Mouse (Mus musculus) CH12.LX (cell line): ENCODE data around the gene Asap2. TPM values are rescaled to one million over a fixed set of nuclear protein-coding genes. Genes with fewer than 3 reads are reported as not detected.

Experiments
- DNase-seq: peaks from one replicate; pipeline ENCODE4 v3.0.0-alpha.2; 2013; ENCODE audit errors: extremely low read depth
- H3K27ac ChIP-seq: 2 replicates; pipeline ENCODE4 v1.5.1; 2012; ENCODE audit warnings: low read depth, mild to moderate bottlenecking, control low read depth, moderate library complexity; ENCODE audit not compliant: insufficient read depth
- H3K27me3 ChIP-seq: replicated peaks from 2 replicates; pipeline ENCODE3; 2012; ENCODE audit warnings: inconsistent platforms
- H3K36me3 ChIP-seq, 2 experiments: replicated peaks in 1 of 2; 2 replicates each; pipeline versions ENCODE3 to v1.6.1; 2012; ENCODE audit warnings: inconsistent platforms in 1 of 2, low read length in 1 of 2, mild to moderate bottlenecking in 1 of 2, mixed read lengths in 1 of 2, moderate library complexity in 1 of 2; ENCODE audit not compliant: control insufficient read depth in 1 of 2, insufficient read depth in 1 of 2
- H3K4me1 ChIP-seq, 2 experiments: 2 replicates each; pipeline ENCODE4 v1.6.1; 2012; ENCODE audit warnings: inconsistent platforms in 1 of 2, moderate library complexity in 1 of 2; ENCODE audit not compliant: insufficient read depth in 2 of 2, control insufficient read depth in 1 of 2
- H3K4me2 ChIP-seq: 2 replicates; pipeline ENCODE4 v1.6.1; 2012; ENCODE audit warnings: low read depth, mild to moderate bottlenecking, control low read depth; ENCODE audit not compliant: poor library complexity, insufficient read depth, severe bottlenecking
- H3K4me3 ChIP-seq, 3 experiments: fragments of 150-350 bp in 1 of 3; sonication (generic) in 1 of 3; replicated peaks in 1 of 3; 2 replicates each; pipeline versions ENCODE3 to v1.5.1; 2011 to 2012; ENCODE audit warnings: low read depth in 2 of 3, low read length in 2 of 3, mild to moderate bottlenecking in 2 of 3, moderate library complexity in 2 of 3, control low read depth in 1 of 3, improper control_type of control experiment in 1 of 3, inconsistent platforms in 1 of 3, mixed read lengths in 1 of 3; ENCODE audit not compliant: poor library complexity in 1 of 3
- H3K79me2 ChIP-seq: replicated peaks from 2 replicates; pipeline ENCODE4 v1.6.1; 2012; ENCODE audit warnings: mild to moderate bottlenecking, moderate library complexity; ENCODE audit not compliant: control insufficient read depth, poor library complexity, insufficient read depth, severe bottlenecking; ENCODE audit errors: extremely low read depth
- H3K9ac ChIP-seq: 2 replicates; pipeline ENCODE4 v1.6.1; 2012; ENCODE audit warnings: low read depth, mild to moderate bottlenecking, control low read depth, moderate library complexity; ENCODE audit not compliant: insufficient read depth
- H3K9me3 ChIP-seq: replicated peaks from 2 replicates; pipeline ENCODE3; 2012; ENCODE audit warnings: low read length, inconsistent platforms, mixed read lengths
- CHD2 ChIP-seq: IDR thresholded peaks from 2 replicates; pipeline ENCODE4 v1.6.1; 2011; ENCODE audit warnings: low read length, improper control_type of control experiment
- CTCF ChIP-seq, 2 experiments: IDR thresholded peaks in 1 of 2; conservative IDR thresholded peaks in 1 of 2; 2 replicates each; pipeline ENCODE4 v1.5.1; 2011 to 2012; ENCODE audit warnings: low read depth in 2 of 2, low read length in 2 of 2, improper control_type of control experiment in 1 of 2, inconsistent platforms in 1 of 2, mild to moderate bottlenecking in 1 of 2, moderate library complexity in 1 of 2
- EP300 ChIP-seq: IDR thresholded peaks from 2 replicates; pipeline ENCODE4 v1.6.1; 2011; ENCODE audit warnings: low read length, improper control_type of control experiment
- GABPA ChIP-seq: IDR thresholded peaks from 2 replicates; pipeline ENCODE4 v1.6.1; 2012; ENCODE audit warnings: low read depth, low read length, improper control_type of control experiment, inconsistent platforms; ENCODE audit not compliant: insufficient replicate concordance
- HCFC1 ChIP-seq: IDR thresholded peaks from 2 replicates; pipeline ENCODE4 v1.6.1; 2012; ENCODE audit warnings: low read depth, mild to moderate bottlenecking, inconsistent platforms, low read length, improper control_type of control experiment
- IRF4 ChIP-seq: IDR thresholded peaks from 2 replicates; pipeline ENCODE4 v1.6.1; 2014; ENCODE audit warnings: low read depth, mild to moderate bottlenecking, inconsistent platforms, low read length, improper control_type of control experiment
- JUN ChIP-seq: IDR thresholded peaks from 2 replicates; pipeline ENCODE4 v1.6.1; 2011; ENCODE audit warnings: low read depth, mild to moderate bottlenecking, low read length, improper control_type of control experiment, moderate library complexity; ENCODE audit not compliant: insufficient read depth
- MEF2A ChIP-seq: IDR thresholded peaks from 2 replicates; pipeline ENCODE4 v1.6.1; 2014; ENCODE audit warnings: low read depth, mild to moderate bottlenecking, inconsistent platforms, low read length, improper control_type of control experiment, borderline replicate concordance
- MXI1 ChIP-seq: IDR thresholded peaks from 2 replicates; pipeline ENCODE4 v1.6.1; 2011; ENCODE audit warnings: mild to moderate bottlenecking, low read depth, low read length, improper control_type of control experiment
- MYC ChIP-seq: IDR thresholded peaks from 2 replicates; pipeline ENCODE4 v1.6.1; 2011; ENCODE audit warnings: low read depth, mild to moderate bottlenecking, improper control_type of control experiment, low read length
- PAX5 ChIP-seq: IDR thresholded peaks from 2 replicates; pipeline ENCODE4 v1.6.1; 2012; ENCODE audit warnings: low read length, inconsistent platforms, mixed read lengths
- POLR2AphosphoS2 ChIP-seq: IDR thresholded peaks from 2 replicates; pipeline ENCODE4 v1.6.1; 2011; ENCODE audit warnings: low read depth, low read length, improper control_type of control experiment
- RAD21 ChIP-seq: IDR thresholded peaks from 2 replicates; pipeline ENCODE4 v1.6.1; 2011; ENCODE audit warnings: low read depth, mild to moderate bottlenecking, low read length, improper control_type of control experiment, moderate library complexity
- SMC3 ChIP-seq: IDR thresholded peaks from 2 replicates; pipeline ENCODE4 v1.6.1; 2011; ENCODE audit warnings: low read depth, low read length, improper control_type of control experiment
- TBP ChIP-seq: conservative IDR thresholded peaks from 2 replicates; pipeline ENCODE4 v1.6.1; 2011; ENCODE audit warnings: low read depth, low read length, improper control_type of control experiment
- UBTF ChIP-seq: IDR thresholded peaks from 2 replicates; pipeline ENCODE4 v1.6.1; 2012; ENCODE audit warnings: low read depth, mild to moderate bottlenecking, inconsistent platforms, low read length, improper control_type of control experiment, moderate library complexity
- USF1 ChIP-seq: IDR thresholded peaks from 2 replicates; pipeline ENCODE4 v1.6.1; 2014; ENCODE audit warnings: low read depth, mild to moderate bottlenecking, inconsistent platforms, low read length, improper control_type of control experiment
- ZC3H11A ChIP-seq: IDR thresholded peaks from 2 replicates; pipeline ENCODE4 v1.6.1; 2012; ENCODE audit warnings: low read depth, mild to moderate bottlenecking, inconsistent platforms, low read length, improper control_type of control experiment
- ZMIZ1 ChIP-seq: IDR thresholded peaks from 2 replicates; pipeline ENCODE4 v1.6.1; 2012; ENCODE audit warnings: low read depth, mild to moderate bottlenecking, inconsistent platforms, low read length, improper control_type of control experiment
- dilution Hi-C: fragments of 300-500 bp; cut with MboI; formaldehyde crosslinking; loops from 2 replicates; pipeline ENCODE4 v1.14.3; 2020; ENCODE audit warnings: low sequenced_read_pairs; ENCODE audit not compliant: extremely low pct_unique_long_range_greater_than_20kb, extremely low pct_ligation_motif_present
- in situ Hi-C: fragments of 300-500 bp; cut with MboI; formaldehyde crosslinking; loops from 3 replicates; pipeline ENCODE4 v1.14.3; 2019; ENCODE audit warnings: low sequenced_read_pairs, low pct_ligation_motif_present, low pct_unique_long_range_greater_than_20kb, mixed read lengths
- polyA plus RNA-seq: library from polyadenylated mRNA; unstranded; fragments of >175 nt; gene quantifications from 2 replicates; pipeline ENCODE4 v1.2.1, GENCODE M21; 2012; ENCODE audit warnings: low read depth; ENCODE audit not compliant: insufficient read length
- total RNA-seq, 2 experiments: library from RNA; depleted of rRNA; stranded (reverse); fragments of 300-350 nt in 1 of 2; fragments of >200 nt in 1 of 2; gene quantifications; 2 replicates each; pipeline ENCODE4 v1.2.3; 2012 to 2014

Asap2 gene
- total and polyA plus RNA-seq, 3 experiments, result 0.17 to 0.64 (median 0.17) TPM

DNA sequence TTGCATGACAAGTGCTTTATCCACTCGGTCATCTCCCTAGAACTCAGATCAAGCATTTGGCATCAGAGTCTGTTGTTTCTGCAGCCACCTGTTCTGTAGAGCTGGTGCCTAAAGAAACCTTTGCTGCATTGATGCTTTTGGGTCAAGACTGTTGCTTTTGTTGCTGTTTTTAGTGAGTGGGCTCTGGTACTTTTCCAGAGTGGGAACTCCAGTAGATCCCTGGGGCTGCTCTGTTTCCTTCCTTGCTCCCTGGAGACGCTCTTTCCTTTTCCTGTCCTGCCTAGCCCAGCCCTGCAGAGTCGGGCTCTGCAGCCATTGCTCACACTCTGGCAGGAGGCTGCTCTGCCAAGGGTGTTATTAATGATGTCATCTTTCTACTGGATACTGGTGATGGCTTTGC is 129.2 kb downstream of the Asap2 start:
- dilution Hi-C loops, result no loop called here
- H3K4me1 ChIP-seq, result no peaks in the 10 kb centered on the region
- H3K79me2 ChIP-seq, result no peaks in the 10 kb centered on the region

DNA sequence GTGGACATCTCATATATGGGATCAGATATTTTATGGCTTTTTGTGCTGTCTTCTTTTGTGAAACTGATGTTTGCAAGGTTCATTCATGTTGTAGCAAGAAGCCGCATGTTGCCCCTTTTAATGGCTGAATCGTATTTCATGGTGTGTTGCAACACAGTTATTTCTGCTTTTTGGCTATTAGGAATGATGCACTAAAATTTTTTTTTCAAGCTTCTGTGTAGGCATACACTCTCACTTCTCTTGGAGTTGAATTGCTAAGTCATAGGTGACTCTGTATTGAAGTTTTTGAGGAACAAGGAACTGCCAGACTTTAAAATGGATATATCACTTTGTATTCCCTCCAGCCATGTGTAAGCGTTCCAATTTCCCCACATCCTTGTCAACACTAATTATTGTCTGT is 132.6 kb downstream of the Asap2 start:
- H3K36me3 ChIP-seq, result no peaks in the 10 kb centered on the region
- in situ Hi-C loops (no loop called here), dilution Hi-C loops (no loop called here)
- H3K4me3 ChIP-seq, result no peak overlapping the region
- TF ChIP-seq SMC3 (no peak), IRF4 (no peak), MYC (no peak), TBP (no peak)
- H3K9me3 ChIP-seq, result no peaks in the 10 kb centered on the region
- H3K9ac ChIP-seq, result no peak overlapping the region
- DNase-seq, result no peak
- no peak overlapping the region for H3K27ac ChIP-seq
- H3K79me2 ChIP-seq, result no peaks in the 10 kb centered on the region
- no peaks in the 10 kb centered on the region for H3K27me3 ChIP-seq
- H3K4me2 ChIP-seq, result no peak overlapping the region
- no peaks in the 10 kb centered on the region for H3K4me1 ChIP-seq

More for the DNA sequence above, 129.2 kb downstream of the Asap2 start:
- no peaks in the 10 kb centered on the region for H3K27me3 ChIP-seq
- no peak overlapping the region for H3K4me2 ChIP-seq
- H3K9ac ChIP-seq, result no peak overlapping the region
- no peak overlapping the region for H3K4me3 ChIP-seq
- no peak for DNase-seq
- H3K36me3 ChIP-seq, result no peaks in the 10 kb centered on the region
- H3K27ac ChIP-seq, result no peak overlapping the region
- TF ChIP-seq CHD2, result no peak
- no peak for TF ChIP-seq EP300
- no peak for TF ChIP-seq ZC3H11A
- no peak for TF ChIP-seq POLR2AphosphoS2
- no peak for TF ChIP-seq PAX5
- no peak for TF ChIP-seq CTCF (conservative IDR thresholded peaks at IDR 0.05 in 1 of 2, IDR thresholded peaks at IDR 0.05 in 1 of 2; ENCODE audit: low read depth in 2 of 2, low read length in 2 of 2)
- TF ChIP-seq ZMIZ1, result no peak
- TF ChIP-seq USF1, result no peak
- no peaks in the 10 kb centered on the region for H3K9me3 ChIP-seq
- in situ Hi-C loops, result no loop called here

DNA sequence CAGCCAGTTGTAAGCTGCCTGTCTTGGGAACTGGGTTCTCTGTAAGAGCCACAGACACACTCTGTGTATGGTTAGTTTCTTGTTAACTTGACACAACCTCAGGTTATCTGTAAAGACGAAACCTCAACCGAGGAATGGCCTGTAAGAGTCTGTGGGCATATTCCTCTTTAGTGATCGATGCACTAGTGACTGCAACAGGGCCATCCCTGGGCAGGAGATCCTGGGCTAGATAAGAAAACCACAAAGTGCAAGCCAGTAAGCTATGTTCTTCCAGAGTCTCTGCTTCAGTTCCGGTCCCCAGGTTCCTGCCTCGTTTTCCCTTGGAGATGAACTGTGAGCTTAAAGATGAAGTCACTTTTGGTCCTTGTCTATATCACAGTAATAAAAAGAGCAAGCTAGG is 133.4 kb downstream of the Asap2 start:
- dilution Hi-C loops, result no loop called here
- TF ChIP-seq MYC, result no peak
- no peak for TF ChIP-seq HCFC1
- TF ChIP-seq JUN, result no peak
- TF ChIP-seq UBTF, result no peak
- no peak for TF ChIP-seq CTCF (conservative IDR thresholded peaks at IDR 0.05 in 1 of 2, IDR thresholded peaks at IDR 0.05 in 1 of 2; ENCODE audit: low read depth in 2 of 2, low read length in 2 of 2)
- no peak for TF ChIP-seq RAD21
- TF ChIP-seq IRF4, result no peak
- TF ChIP-seq USF1, result no peak
- no peak for TF ChIP-seq MXI1
- no peak for TF ChIP-seq PAX5
- no peak for TF ChIP-seq TBP
- TF ChIP-seq MEF2A, result no peak
- TF ChIP-seq GABPA, result no peak
- TF ChIP-seq ZC3H11A, result no peak
- TF ChIP-seq, all 38 proteins: peak for 0
- in situ Hi-C loops, result no loop called here
- no peak overlapping the region for H3K9ac ChIP-seq
- H3K9me3 ChIP-seq, result no peaks in the 10 kb centered on the region
- H3K36me3 ChIP-seq, result no peaks in the 10 kb centered on the region
- no peaks in the 10 kb centered on the region for H3K79me2 ChIP-seq
- H3K4me1 ChIP-seq, result peaks cover 0 to 3% of the 10 kb centered on the region in 2 experiments; a peak in 2 of 4 replicates
- no peak overlapping the region for H3K4me2 ChIP-seq
- no peak overlapping the region for H3K4me3 ChIP-seq
- H3K27ac ChIP-seq, result no peak overlapping the region
- no peaks in the 10 kb centered on the region for H3K27me3 ChIP-seq
- no peak for DNase-seq
